Mouse (Mus musculus) kidney, adult 9 months (tissue): ENCODE results near the gene Greb1.

Experiments used
- DNase-seq: peaks from one replicate; pipeline ENCODE4 v3.0.0; 2022

Greb1 gene

DNA sequence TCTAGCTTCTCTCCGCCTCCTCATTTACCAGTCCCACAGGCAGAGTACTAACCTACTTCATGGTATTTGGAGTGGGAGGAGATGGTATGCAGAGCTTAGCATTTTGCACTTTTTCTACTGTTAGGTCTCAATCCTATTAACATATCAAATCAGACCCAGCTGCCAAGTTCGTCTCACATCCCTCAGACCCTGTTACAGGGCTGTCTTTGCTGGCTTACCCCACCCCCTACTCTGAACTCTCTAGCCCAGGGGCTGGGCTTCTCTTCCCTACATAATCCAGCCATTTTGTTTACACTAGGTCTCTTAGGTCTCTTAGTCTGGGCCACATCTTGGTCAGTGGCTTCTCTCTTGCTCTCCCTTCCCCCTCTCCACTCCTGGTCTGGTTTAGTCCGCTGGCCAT lies 131.5 kb downstream of the Greb1 start:
- no peak for DNase-seq

DNA sequence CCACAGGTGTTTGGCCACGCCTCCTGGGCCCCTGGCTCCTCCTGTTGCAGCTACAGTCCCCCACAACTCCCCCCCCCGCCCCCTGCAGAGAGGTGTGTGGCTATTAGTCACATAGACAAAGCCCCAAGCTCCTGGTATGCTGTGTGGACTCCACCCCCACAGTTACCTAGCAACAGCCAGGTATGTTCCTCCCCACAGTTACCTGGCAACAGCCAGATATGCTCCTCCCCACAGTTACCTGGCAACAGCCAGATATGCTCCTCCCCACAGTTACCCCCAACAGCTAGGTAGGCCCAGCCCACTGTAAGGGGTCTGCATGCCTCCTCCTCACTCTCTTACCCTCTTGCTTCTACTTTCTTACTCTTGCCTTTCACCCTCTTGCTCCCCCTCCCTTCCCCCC lies 135.7 kb downstream of the Greb1 start:
- DNase-seq: no peak

DNA sequence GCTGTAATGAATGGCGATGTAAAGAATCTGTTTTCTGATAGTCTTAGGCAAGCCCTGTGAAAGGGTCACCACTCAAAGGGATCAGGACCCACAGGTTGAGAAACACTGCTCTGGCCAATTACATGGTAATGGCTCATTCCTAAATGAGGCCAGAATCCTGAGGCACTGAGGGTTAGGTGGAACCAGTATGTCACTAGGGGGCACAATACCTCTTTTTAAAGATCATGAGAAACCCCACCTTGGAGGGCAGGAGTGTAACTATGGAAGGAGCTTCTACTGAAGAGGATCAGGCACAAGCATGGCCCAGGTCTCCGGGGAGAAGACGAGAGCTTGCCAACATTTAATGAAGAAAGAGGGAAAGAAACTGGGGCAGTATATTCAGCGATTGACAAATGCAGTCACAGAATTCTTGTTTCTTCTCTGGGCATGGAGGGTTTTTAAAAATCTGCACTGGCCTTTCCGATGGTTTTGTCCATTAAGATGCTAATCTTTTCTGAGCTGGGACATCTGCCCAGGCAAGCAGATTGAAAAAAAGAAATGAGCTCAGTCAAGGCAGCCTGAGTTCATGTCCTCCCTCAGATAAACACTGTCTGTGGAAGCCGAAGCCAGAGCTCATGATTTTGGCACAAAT lies 137.6 kb downstream of the Greb1 start:
- DNase-seq: no peak

DNA sequence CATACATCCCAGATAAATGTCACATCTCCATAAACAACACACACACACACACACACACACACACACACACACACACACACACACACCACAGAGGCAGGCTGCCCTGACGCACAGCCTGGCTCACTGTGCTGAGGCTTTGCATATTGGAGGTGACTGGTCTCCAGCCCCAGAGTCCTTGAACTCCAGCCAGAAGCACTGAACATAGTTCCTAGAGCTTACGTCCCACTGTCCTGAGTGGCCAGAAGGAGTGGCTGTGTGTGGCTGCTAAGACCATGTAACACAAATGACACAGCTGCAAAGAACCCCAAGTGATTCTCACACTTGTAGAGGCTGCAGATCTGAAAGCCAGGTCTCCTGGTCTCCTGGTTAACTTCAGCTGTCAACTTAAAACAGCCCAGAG lies 138.8 kb downstream of the Greb1 start:
- no peak for DNase-seq

DNA sequence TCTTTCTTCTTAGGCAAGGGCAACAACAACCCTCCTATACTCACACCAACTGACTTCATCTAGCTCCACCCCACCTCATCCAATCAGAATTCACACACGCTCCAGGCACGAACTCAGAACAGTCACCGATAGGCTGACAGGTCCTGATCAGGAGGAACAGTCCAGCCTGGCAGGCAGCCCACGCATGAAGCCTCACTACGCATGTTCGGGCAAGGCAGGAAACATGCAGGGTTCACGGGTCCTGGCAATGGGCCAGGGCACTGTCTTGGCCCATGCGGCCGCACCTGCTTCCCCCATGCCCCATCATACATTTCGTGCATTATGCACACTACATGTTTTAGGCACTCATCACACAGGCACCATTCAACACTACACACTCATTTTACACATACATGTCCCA lies 139.2 kb downstream of the Greb1 start:
- no peak for DNase-seq

DNA sequence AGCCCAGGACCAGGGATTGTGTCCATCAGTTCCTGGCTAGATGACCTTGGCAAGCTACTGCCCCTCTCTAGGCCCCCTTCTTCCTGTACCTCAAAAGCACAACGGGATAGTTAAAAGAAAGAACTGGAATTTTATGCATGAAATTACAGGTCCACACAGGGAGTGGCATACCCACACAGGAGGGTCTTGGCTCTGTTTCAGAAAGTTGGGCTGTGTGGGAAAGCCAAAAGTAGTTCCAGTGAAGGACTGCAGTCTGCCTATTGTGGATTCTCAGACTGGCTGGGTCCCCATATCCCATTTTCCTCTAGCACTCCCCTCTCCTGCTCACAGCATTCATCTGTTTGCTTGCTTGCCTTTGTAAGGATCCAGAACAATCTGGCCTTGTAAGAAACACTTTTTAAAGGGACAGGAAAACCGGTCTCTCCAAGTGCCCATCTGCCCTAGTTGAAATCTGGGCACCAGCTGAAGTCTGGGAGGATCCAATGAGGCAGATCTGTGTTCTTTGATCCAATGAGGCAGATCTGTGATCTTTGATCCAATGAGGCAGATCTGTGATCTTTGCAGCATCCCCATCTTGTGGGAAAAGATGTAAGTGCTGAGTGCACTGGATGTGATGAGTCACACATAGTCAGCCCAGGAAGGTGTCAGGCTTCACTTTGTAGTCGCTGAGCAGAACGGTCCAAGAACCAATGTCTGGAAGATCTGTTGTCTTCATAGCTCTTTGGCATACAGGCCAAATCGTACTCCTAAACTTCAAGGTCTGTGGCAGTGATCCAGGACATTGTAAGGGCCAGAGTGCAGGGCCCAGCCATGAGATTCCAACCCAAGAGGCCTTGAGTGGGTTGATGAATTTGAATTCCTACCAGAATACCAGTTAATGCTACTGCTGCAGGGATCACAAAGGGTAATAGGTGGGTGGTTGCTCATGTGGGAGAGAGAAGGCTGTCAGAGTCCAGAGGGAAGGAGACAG lies 143.5 kb downstream of the Greb1 start:
- no peak for DNase-seq

DNA sequence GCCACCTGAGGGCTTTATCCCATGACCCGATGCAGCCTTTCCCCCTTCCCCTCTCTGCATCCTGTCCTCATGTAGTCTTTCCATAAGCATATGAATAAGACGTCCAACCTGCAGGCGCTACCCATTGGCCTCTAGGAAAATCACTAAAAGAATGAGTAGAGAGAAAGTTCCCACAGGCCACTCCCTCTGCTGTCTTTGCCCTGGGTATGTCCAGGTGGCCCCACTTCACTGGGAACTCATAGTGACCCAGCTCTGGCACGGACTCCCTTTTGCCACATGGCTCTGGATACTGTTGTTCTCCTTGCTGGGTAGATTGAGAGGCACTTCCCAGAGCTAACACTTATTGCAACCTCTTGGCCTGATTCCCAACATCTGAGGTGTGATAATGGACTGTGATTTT lies 145.1 kb downstream of the Greb1 start:
- no peak for DNase-seq

DNA sequence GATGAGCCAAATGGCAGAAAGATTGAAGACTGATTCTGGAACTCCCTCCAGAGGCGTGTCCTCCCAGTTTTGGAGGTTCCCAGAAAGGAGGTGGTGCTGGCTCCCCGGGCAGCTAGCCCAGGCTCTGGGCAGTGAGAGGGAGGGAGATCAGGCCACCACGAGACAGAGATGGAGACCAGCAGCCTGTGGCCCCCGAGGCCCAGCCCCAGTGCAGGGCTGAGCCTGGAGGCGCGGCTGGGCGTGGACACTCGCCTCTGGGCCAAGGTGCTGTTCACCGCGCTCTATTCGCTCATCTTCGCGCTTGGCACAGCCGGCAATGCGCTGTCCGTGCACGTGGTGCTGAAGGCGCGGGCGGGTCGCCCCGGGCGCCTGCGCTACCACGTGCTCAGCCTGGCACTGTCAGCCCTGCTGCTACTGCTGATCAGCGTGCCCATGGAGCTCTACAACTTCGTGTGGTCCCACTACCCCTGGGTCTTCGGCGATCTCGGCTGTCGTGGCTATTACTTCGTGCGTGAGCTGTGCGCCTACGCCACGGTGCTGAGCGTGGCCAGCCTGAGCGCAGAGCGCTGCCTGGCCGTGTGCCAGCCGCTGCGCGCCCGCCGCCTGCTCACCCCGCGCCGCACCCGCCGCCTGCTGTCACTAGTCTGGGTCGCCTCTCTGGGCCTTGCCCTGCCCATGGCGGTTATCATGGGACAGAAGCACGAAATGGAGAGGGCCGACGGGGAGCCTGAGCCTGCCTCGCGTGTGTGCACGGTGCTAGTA lies 147.2 kb downstream of the Greb1 start, which contains the start of gene Ntsr2:
Gene Ntsr2 (plus strand): TSS at position 51 of the 762 bp plus-strand sequence.
- peak; percentile 85 for DNase-seq

DNA sequence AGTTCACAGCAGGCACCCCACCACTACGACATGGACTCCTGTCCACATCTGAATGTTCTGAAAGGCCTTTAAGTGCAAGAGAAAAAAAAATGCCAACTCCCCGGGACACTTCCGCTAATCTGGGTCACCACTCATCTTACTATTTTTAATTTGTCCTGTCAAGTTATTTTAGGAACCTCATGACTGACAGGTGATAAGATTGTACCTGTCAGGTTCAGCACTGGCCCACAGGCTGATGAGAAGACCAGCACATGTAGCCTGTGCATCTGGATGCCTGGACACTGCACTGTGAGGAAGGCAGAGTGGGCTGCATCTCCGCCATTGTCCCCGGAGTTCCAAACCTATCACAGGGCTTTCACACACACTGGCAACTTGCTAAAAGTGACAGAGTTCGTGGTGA lies 150.9 kb downstream of the Greb1 start:
- no peak for DNase-seq

DNA sequence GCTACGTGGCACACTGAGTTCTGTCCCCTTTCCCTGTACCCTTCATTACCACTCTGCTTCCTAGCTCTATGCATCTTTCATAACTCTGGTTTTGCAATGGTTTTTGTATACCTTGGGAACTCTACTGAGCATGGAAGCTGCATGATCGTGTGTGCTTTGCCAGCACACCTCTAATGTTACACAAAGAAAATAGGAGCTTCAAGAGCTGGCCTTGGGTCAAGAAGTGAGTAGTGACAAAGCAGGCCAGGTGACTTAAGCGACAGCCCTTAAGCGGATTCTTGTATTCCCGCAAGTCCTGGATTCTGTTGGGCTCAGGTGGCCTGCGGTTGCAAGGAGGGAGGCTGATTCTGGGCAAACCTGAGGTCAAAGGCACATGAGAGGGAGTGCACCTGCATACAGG lies 152.4 kb downstream of the Greb1 start:
- no peak for DNase-seq

DNA sequence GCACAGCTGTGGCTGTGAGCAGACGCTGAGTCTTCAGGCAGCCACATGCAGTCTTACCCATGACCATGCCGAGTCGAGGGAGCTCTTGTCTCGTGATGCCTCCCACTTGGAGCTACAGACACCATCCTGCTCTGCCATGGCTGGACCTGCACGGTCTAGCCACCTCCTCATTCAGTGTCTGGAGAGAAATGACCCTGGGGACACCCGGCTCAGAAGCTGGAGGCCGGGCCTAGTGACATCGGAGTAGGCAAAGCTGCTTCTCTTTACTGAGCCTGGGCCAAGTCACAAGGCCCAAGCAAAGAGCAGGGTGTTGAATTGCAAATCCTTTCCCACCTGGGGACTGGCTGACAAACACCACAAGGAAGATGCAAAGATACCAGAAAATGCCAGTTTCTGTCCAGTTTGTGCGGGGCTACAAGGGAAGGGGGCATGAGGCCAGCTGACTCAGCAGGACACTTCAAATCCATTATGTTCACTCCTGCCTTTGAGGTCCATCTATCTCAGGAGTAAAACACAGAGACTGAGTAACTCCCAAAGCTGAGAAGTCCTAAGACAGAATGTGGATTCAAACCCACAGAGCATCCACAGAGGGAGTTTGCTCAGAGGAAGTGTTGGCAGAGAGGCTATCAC lies 153.8 kb downstream of the Greb1 start:
- no peak for DNase-seq

DNA sequence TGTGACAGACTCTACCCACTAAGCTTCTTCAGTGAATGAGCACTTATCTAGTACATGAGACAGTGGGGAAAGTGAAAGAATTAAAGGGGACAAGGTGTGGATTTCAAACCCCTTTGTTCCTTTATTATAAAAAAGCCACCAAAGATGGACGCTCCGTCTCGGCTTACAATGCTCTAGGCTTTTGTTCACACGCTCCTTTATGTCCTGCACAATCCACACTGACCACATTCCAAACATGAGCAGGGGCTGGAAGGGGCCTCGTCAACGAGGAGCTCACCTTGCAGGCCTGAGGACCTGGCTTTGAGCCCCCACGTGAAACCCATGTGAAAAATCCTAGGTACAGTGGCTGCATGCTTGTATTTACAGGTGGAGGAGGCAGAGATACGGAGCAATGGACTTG lies 156.0 kb downstream of the Greb1 start:
- no peak for DNase-seq

DNA sequence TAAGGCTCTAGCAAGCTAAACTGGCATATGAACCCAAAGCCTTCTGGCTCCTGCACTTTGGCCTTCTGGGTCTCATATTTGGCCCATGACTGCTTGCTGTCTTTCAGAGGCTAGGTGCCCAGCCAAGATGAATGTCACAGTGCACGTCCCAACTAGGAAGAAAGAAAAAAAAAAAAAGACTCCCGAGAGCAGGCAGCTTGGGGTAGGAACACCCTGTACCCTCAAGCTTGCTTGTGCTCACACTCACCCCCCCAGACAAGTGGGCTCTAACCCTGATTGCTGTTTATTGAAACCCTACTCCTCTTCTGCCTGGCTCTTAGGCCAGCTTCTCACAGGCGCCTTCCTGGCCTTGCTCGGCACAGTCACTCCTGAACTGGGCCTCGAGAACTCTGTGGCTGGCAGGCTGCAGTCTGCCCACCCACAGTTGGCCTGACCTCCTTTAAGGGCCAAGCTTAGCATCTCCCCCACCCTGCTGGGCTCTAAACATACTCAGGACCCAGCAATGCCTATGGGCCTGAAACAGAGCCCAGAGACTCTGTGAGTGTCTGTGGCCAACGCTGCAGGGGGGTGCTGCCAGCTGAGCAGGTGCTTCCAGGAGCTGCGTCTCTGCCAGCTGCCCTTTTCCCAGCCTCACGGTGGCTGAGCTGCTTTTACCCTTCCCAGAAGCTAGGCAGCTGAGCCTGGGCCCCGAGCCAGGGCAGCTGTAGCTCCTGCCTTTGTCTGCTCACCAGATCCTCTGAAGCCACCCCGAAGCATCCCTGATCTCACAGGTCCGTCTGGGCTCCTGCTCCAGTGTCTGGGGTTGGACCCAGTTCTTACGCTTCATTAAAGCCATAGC lies 157.0 kb downstream of the Greb1 start:
- peak; percentile 55 for DNase-seq

DNA sequence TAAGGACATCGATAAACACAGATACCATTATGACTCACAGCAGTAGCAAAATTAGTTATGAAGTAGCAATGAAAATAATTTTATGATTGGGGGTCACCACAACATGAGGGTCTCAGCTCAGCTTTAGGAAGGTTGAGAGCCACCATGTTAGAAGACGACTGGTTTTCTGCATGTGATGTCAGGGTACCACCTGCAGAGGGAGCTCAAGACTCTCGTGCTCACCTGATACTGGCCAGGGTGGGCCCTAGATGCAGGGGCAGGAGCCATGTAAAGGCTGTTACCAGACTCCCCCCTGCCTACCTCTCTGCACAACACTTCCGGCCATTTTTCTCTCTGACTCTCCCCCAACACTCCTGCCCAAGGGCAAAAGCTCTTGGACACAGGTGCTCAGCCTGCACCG lies 158.7 kb downstream of the Greb1 start:
- DNase-seq: no peak

DNA sequence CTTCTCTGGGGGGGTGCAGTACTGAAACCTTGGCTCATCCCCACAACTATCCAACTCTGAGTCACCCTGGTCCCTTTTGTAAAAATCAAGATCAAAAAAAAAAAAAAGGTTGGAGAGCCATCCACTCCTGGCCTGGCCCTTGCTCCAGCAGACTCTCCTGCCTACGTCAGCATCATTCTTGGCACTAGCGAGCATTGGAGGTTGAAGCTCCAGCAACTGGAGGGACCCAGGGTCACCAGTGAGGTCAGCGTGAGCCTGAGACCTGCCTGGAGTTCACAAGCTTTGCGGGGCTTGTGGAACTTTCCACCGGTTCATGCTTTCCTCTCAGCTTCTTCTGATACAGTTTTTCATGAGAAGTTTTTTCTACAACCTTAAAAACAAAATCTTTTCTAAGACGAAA lies 160.6 kb downstream of the Greb1 start:
- peak; percentile 63 for DNase-seq

DNA sequence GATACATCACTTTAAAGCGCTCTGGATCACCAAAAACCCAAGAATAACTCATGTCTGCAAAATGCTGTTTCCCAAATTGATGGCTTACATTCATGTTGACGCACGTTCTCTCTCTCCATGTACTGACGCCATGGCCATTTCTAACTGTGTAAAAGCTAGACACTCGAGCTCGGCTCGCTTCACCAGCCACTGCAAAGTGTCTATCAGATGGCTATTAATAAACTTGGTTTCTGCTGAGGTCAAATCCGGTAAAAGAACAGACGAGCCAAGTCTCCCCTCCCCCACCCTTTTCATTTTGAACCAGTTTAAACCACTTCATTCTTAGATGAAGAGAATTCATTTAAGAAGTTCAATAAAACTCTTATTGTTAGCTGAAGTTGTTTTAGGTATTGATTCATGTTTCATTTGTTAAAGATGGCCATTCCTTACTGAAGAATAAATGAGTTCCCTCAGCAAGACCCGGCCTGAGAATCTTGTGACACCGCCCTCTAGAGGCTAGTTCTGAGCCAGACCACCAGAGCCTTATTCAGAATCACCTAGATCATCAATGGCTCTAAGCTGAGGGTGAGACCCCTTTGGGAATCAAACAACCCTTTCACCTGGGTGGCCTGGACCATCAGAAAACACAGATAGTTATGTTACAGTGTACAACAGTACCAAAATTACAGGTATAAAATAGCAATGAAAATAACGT lies 161.5 kb downstream of the Greb1 start:
- DNase-seq: no peak

DNA sequence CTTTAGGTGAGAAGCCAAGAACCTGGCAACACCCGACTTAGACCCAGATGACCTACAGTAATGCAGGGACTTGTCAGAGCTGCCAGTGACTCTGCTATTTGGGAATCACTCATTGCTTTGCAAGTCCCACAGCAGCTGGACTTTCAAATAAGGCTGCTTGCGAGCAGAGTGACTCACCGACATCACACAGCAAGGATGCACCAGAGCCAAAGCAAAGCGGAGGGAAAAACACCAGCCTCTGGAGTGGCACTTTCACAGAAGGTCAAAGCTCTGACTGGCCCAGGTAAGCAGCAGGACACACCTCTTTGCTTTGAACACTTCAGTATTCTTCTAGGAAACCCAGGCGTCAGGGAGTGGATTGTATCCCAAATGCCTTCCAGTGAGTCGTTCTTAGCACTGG lies 164.9 kb downstream of the Greb1 start:
- DNase-seq: no peak

DNA sequence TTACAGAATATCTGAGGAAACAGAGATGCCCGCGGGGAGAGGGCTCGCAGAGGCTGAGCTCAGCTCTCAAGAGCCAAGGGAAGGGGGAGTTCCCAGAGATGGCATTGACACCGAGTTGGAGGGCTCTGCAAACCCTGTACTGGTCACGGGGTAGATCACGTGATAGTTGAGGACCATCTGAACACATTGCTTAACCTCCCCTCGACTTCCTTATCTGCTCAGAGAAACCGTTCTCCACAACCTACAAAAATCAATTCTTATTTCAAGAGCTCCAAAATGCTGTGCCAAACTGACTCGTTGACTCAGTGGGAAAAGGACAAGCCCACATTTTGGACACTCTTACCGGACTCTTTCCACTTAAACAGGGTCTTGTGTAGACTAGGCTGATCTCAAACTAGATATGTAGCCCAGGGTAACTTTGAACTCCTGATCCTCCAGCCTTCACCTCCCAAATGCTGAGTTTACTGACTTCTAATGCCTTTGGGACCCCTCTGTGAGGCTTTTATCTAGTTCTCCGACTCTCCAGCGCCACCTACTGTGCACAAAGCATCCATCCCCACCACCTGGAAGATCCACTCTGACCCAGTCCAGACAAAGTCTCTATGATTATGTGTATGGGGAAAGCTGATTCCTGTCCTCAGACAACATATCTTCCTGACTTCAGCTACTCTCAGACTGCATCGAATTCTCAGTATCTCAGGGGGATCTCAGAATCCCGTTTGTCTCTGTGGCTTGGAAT lies 166.4 kb downstream of the Greb1 start:
- peak; percentile 68 for DNase-seq

DNA sequence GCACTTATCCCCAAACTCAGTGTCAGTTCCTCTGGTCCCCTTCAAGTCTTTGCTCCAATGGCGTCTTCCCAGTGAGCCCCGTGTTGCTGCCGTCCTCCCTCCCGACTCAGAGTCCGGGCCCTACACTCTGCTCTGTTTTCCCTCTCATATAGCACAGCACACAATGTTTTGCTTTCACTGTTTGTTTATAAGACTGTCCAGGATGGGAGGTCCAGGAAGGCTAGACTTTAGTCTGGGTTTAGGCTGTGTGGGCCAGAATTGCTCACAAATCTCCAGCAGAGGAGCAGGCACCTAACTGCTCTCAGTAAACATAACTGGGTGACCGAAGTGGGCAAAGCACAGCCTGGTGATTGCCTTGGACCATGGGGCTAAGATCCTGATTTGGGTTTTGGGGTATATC lies 167.5 kb downstream of the Greb1 start:
- DNase-seq: no peak

DNA sequence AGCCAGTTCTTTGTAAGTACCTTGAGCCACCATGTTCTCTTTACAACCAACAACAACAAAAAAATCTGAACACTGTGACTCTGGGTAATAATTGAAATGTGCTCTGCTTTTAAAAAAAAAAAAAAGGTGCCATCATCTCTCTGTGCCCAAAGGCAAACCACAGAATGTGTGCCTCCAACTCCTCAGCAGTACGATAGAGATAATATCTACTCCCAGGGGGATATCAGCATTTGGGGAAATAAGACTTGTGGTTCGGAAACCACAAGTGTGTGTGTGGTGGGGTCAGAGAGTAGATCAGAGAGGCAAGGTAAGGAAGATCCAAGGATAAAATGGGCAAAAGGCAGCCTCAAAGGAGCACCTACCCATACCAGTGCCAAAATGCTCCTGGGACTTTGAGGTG lies 169.3 kb downstream of the Greb1 start:
- no peak for DNase-seq

DNA sequence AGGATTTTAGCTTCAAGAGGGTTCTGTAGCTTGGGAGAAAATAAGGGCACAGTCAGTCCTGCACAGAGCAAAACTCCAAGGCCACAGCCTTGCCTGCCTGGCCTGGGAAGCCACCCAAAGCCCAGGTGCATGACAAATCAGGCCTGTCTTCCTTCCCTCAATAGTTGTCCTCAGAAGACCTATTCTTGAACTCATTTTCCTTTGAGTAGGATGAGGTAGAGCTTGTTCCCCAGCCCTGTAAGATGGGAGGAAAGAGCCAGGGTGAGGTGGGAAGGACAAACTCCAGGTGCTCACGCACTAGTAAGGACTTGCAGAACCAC lies 169.9 kb downstream of the Greb1 start:
- DNase-seq: no peak
